Mouse (Mus musculus) myocyte (in vitro differentiated cells): ENCODE results near the gene Dmd. TPM values are rescaled to one million over a fixed set of nuclear protein-coding genes. Genes with fewer than 3 reads are reported as not detected.

Experiments
- H3K27me3 ChIP-seq: one replicate; pipeline ENCODE4 v1.6.1; 2011; ENCODE audit not compliant: control insufficient read depth, insufficient read depth, insufficient read length
- H3K36me3 ChIP-seq: one replicate; pipeline ENCODE4 v1.6.1; 2011; ENCODE audit not compliant: control insufficient read depth, insufficient read depth
- H3K4me2 ChIP-seq: one replicate; pipeline ENCODE4 v1.6.1; 2011; ENCODE audit warnings: low read depth, control low read depth
- H3K4me3 ChIP-seq: one replicate; pipeline ENCODE4 v1.5.1; 2011; ENCODE audit warnings: mild to moderate bottlenecking, control low read depth, moderate library complexity
- H3K79me2 ChIP-seq: one replicate; pipeline ENCODE4 v1.6.1; 2011; ENCODE audit not compliant: control insufficient read depth, insufficient read depth
- H3ac ChIP-seq: one replicate; pipeline ENCODE4 v1.6.1; 2011; ENCODE audit not compliant: control insufficient read depth, insufficient read length
- CEBPB ChIP-seq: IDR thresholded peaks from 2 replicates; pipeline ENCODE4 v1.6.1; 2011; ENCODE audit warnings: mild to moderate bottlenecking, moderate library complexity; ENCODE audit not compliant: poor library complexity, insufficient read depth, severe bottlenecking
- E2F4 ChIP-seq: IDR thresholded peaks from one replicate; pipeline ENCODE4 v1.6.1; 2011; ENCODE audit warnings: mild to moderate bottlenecking, control low read depth, moderate library complexity; ENCODE audit not compliant: insufficient read depth
- MAX ChIP-seq: IDR thresholded peaks from one replicate; pipeline ENCODE4 v1.6.1; 2011; ENCODE audit warnings: low read depth, mild to moderate bottlenecking, control low read depth
- MYOD1 ChIP-seq, 3 experiments: IDR thresholded peaks; one replicate each; pipeline ENCODE4 v1.6.1; 2011; ENCODE audit warnings: control low read depth in 2 of 3, low read depth in 2 of 3, mild to moderate bottlenecking in 2 of 3, moderate library complexity in 1 of 3; ENCODE audit not compliant: insufficient read length in 2 of 3, control insufficient read depth in 1 of 3
- MYOG ChIP-seq, 3 experiments: IDR thresholded peaks; one replicate each; pipeline ENCODE4 v1.6.1; 2011; ENCODE audit warnings: control low read depth in 2 of 3, low read depth in 2 of 3, mild to moderate bottlenecking in 2 of 3; ENCODE audit not compliant: insufficient read length in 2 of 3, control insufficient read depth in 1 of 3, insufficient read depth in 1 of 3
- POLR2A ChIP-seq: IDR thresholded peaks from one replicate; pipeline ENCODE4 v1.6.1; 2011; ENCODE audit warnings: low read depth, mild to moderate bottlenecking, control low read depth, moderate library complexity; ENCODE audit not compliant: insufficient read length
- POLR2AphosphoS2 ChIP-seq: IDR thresholded peaks from one replicate; pipeline ENCODE4 v1.6.1; 2011; ENCODE audit warnings: low read depth, control low read depth; ENCODE audit not compliant: insufficient read length
- REST ChIP-seq: IDR thresholded peaks from one replicate; pipeline ENCODE4 v1.6.1; 2011; ENCODE audit warnings: mild to moderate bottlenecking, control low read depth, moderate library complexity; ENCODE audit not compliant: insufficient read depth, insufficient read length
- SRF ChIP-seq: IDR thresholded peaks from one replicate; pipeline ENCODE4 v1.6.1; 2011; ENCODE audit warnings: low read depth; ENCODE audit not compliant: control insufficient read depth, insufficient read length
- TCF12 ChIP-seq: IDR thresholded peaks from one replicate; pipeline ENCODE4 v1.6.1; 2011; ENCODE audit warnings: mild to moderate bottlenecking, control low read depth; ENCODE audit not compliant: poor library complexity, insufficient read depth, severe bottlenecking
- TCF3 ChIP-seq: IDR thresholded peaks from one replicate; pipeline ENCODE4 v1.6.1; 2011; ENCODE audit warnings: low read depth, control low read depth; ENCODE audit not compliant: insufficient read length
- USF1 ChIP-seq: IDR thresholded peaks from one replicate; pipeline ENCODE4 v1.6.1; 2011; ENCODE audit warnings: low read depth, mild to moderate bottlenecking, control low read depth, moderate library complexity
- polyA plus RNA-seq: library from polyadenylated mRNA; unstranded; fragments of >200 nt; fragmentation: generic; extraction: Trizol; gene quantifications from one replicate; pipeline ENCODE4 v1.2.1, GENCODE M21; 2012; ENCODE audit warnings: missing spikeins

The Dmd gene
- polyA plus RNA-seq, 1 experiment = 0.18 TPM

DNA sequence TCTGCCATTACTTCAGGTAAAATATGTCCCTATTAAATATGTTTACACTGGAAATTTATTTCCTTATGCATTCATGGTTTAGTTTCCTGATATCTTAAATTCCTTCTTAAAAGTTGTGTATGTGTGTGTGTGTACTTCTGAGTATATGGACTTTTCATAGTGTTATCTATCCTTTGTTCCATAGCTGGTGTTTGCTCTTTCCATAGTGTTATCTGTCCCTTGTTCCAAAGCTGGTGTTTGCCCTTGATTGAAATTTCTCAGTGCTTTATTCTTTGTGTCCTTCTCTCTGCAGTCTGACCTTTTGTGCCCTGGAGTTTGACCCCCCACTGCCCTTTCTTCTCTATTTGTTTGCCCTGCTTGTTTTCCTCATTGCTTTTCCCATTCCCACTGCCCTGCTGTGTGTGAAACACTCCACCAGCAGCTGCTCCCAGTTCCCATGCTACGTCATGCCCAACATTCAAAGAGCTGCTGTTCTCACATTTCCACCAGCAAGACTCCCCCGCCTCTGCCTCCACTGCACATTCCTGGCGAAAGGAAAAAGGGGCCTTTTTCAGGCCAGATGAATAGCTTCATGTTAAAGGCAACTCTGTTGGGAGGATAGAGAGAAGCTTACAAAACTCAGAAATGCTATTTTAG is 1911.5 kb downstream of the Dmd start:
- Histone ChIP-seq H3ac (no peak overlapping the region), H3K36me3 (no peaks in the 10 kb centered on the region), H3K27me3 (no peaks in the 10 kb centered on the region), H3K4me2 (no peak overlapping the region), H3K4me3 (no peak overlapping the region), H3K79me2 (no peaks in the 10 kb centered on the region)
- TF ChIP-seq MYOD1 (IDR thresholded peaks at IDR 0.05; ENCODE audit: control insufficient read depth in 1 of 3, insufficient read length in 2 of 3, low read depth in 2 of 3) (no peak), POLR2A (no peak), CEBPB (no peak), POLR2AphosphoS2 (no peak), USF1 (no peak), E2F4 (no peak), TCF3 (no peak), REST (no peak), SRF (no peak), MYOG (IDR thresholded peaks at IDR 0.05; ENCODE audit: control insufficient read depth in 1 of 3, insufficient read depth in 1 of 3, insufficient read length in 2 of 3, low read depth in 2 of 3) (no peak), TCF12 (no peak), MAX (no peak)

DNA sequence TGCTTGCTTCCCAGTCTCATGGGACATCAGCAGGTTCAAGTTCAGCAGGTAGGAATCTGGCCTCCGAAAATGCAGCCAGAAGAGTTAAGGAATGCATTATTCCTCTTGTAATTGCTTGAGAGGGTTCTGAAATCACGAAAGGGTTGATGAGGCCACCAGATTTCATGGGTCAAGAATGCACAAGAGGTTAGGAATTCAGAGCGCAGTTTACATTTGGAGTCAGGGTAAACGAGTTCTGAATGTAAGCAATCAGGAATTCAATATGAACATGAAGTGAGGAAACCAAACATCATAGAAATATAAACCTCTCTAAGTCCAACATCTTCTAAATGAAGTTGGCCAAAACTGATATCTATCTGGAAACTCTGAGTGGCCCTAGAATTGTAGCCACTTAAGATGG is 1924.4 kb downstream of the Dmd start:
- no peaks in the 10 kb centered on the region for H3K79me2 ChIP-seq
- H3K36me3 ChIP-seq = no peaks in the 10 kb centered on the region
- no peak overlapping the region for H3ac ChIP-seq
- TF ChIP-seq USF1 (no peak), MAX (no peak), TCF12 (no peak), POLR2A (no peak), MYOG (IDR thresholded peaks at IDR 0.05; ENCODE audit: control insufficient read depth in 1 of 3, insufficient read depth in 1 of 3, insufficient read length in 2 of 3, low read depth in 2 of 3) (no peak), CEBPB (no peak), MYOD1 (IDR thresholded peaks at IDR 0.05; ENCODE audit: control insufficient read depth in 1 of 3, insufficient read length in 2 of 3, low read depth in 2 of 3) (no peak), SRF (no peak), TCF3 (no peak)
- no peak overlapping the region for H3K4me2 ChIP-seq
- H3K27me3 ChIP-seq = no peaks in the 10 kb centered on the region
- H3K4me3 ChIP-seq = no peak overlapping the region

DNA sequence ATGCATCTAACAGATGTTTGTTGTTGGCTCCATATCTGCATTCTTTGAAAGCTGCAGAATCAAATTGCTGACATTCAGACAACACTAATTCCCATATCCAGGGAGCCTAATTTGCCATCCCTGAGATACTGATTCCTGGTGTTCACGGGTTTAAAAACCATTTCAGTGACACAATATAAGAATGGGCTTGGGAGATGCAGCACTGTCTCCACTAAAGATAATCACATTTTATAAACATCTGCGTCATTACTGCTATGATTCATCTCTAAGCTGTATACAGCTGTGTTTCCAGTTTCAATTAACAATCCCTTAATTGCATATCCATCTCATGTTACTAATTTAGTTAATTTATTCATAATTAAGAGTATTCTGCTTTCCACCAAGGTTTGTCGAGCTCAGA is 1929.5 kb downstream of the Dmd start:
- Histone ChIP-seq H3ac (no peak overlapping the region), H3K4me3 (no peak overlapping the region), H3K4me2 (no peak overlapping the region), H3K36me3 (no peaks in the 10 kb centered on the region), H3K79me2 (no peaks in the 10 kb centered on the region), H3K27me3 (no peaks in the 10 kb centered on the region)
- no peak for TF ChIP-seq MYOG (IDR thresholded peaks at IDR 0.05; ENCODE audit: control insufficient read depth in 1 of 3, insufficient read depth in 1 of 3, insufficient read length in 2 of 3, low read depth in 2 of 3)

GRCm38 (mm10) chrX:84932715-84933473 is 1984.2 kb downstream of the Dmd start:
- Histone ChIP-seq H3K4me2 (no peak overlapping the region), H3K36me3 (no peaks in the 10 kb centered on the region), H3ac (no peak overlapping the region), H3K27me3 (no peaks in the 10 kb centered on the region), H3K79me2 (no peaks in the 10 kb centered on the region), H3K4me3 (no peak overlapping the region)
- TF ChIP-seq MYOG (IDR thresholded peaks at IDR 0.05; ENCODE audit: control insufficient read depth in 1 of 3, insufficient read depth in 1 of 3, insufficient read length in 2 of 3, low read depth in 2 of 3) (no peak), REST (no peak), POLR2AphosphoS2 (no peak), TCF3 (no peak), E2F4 (no peak), SRF (no peak), CEBPB (no peak), POLR2A (no peak), MYOD1 (IDR thresholded peaks at IDR 0.05; ENCODE audit: control insufficient read depth in 1 of 3, insufficient read length in 2 of 3, low read depth in 2 of 3) (no peak), TCF12 (no peak), USF1 (no peak), MAX (no peak)

DNA sequence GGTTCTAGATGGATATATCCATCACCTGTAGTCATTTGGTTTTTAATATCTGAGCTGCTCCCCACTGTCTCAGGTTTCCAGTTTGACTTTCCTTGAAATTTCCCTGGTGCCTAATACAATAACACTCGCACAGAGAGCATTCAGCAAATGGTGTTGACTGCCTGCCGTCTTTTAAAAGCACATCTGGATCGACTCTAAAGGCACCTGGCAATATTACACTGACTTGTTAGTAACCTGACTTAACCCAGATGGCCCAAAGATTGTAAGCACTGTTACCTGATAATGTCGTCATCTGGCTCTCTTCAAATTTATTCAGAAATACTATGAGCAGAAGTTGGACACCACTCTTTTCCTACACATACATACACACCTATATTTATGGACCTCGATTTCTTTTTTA is 2011.9 kb downstream of the Dmd start:
- Histone ChIP-seq H3ac (no peak overlapping the region), H3K79me2 (no peaks in the 10 kb centered on the region), H3K4me3 (no peak overlapping the region), H3K36me3 (no peaks in the 10 kb centered on the region), H3K27me3 (no peaks in the 10 kb centered on the region), H3K4me2 (no peak overlapping the region)
- TF ChIP-seq SRF = no peak
- no peak for TF ChIP-seq POLR2A
- no peak for TF ChIP-seq E2F4
- no peak for TF ChIP-seq MAX
- TF ChIP-seq TCF3 = no peak
- no peak for TF ChIP-seq CEBPB
- TF ChIP-seq USF1 = no peak
- no peak for TF ChIP-seq MYOD1 (IDR thresholded peaks at IDR 0.05; ENCODE audit: control insufficient read depth in 1 of 3, insufficient read length in 2 of 3, low read depth in 2 of 3)
- no peak for TF ChIP-seq POLR2AphosphoS2
- no peak for TF ChIP-seq MYOG (IDR thresholded peaks at IDR 0.05; ENCODE audit: control insufficient read depth in 1 of 3, insufficient read depth in 1 of 3, insufficient read length in 2 of 3, low read depth in 2 of 3)
- no peak for TF ChIP-seq TCF12
- TF ChIP-seq REST = no peak
